Comparison of ENCODE assay signal across 25 mouse cellular contexts in genomic region chr6:99217846-99218245, GRCm38 (mm10).
A peak's percentile ranks its signal among the peaks of the same experiment; 100 is the strongest.
DNase-seq lines count a peak whose midpoint lies in the region; ATAC-seq and TF ChIP-seq lines count a peak whose summit lies in the region.
"Had no signal": no experiment of that assay in that cellular context is flagged by ENCODE, and none has a peak within 500 bp of the region (broad histone marks: within the 10 kb centered on the region; RNA-seq: fewer than 3 reads in every experiment).

No protein-coding gene starts in this region.

- H3K4me3 ChIP-seq in embryonic fibroblast, embryonic 13.5 days (ENCODE audit: insufficient read depth, low read length), result no peak overlapping the region
- H3K4me3 ChIP-seq in stomach, embryonic 15.5 days (replicated peaks), result no peak overlapping the region
- H3K4me3 ChIP-seq: embryonic facial prominence, embryonic 13.5 days; erythroblast, embryonic 14.5 days; heart, embryonic 15.5 days; limb, embryonic 12.5 days; liver, embryonic 15.5 days; lung, embryonic 15.5 days; megakaryocyte, embryonic 14.5 days; neural tube, embryonic 15.5 days had no signal

- H3K9me3 ChIP-seq in stomach, embryonic 15.5 days, result no peaks in the 10 kb centered on the region
- H3K9me3 ChIP-seq: embryonic facial prominence, embryonic 13.5 days; heart, embryonic 15.5 days; limb, embryonic 12.5 days; liver, embryonic 15.5 days; lung, embryonic 15.5 days; megakaryocyte, embryonic 14.5 days; neural tube, embryonic 15.5 days had no signal

- H3K27me3 ChIP-seq in stomach, embryonic 15.5 days (replicated peaks), result no peaks in the 10 kb centered on the region
- H3K27me3 ChIP-seq: embryonic facial prominence, embryonic 13.5 days; heart, embryonic 15.5 days; limb, embryonic 12.5 days; liver, embryonic 15.5 days; lung, embryonic 15.5 days; megakaryocyte, embryonic 14.5 days; neural tube, embryonic 15.5 days had no signal

- no peaks in the 10 kb centered on the region for H3K36me3 ChIP-seq in stomach, embryonic 15.5 days
- H3K36me3 ChIP-seq: embryonic facial prominence, embryonic 13.5 days; heart, embryonic 15.5 days; limb, embryonic 12.5 days; liver, embryonic 15.5 days; lung, embryonic 15.5 days; neural tube, embryonic 15.5 days had no signal

- 0 out of 2 replicates have a peak, but pooled peaks have one; percentile 31 for ATAC-seq in stomach, embryonic 15.5 days (ENCODE audit: insufficient read depth, low FRiP score, low read depth)
- ATAC-seq: forebrain, embryonic 16.5 days; hindbrain, embryonic 16.5 days had no signal

- H3K4me2 ChIP-seq in stomach, embryonic 15.5 days, result no peak overlapping the region
- H3K4me2 ChIP-seq: embryonic facial prominence, embryonic 13.5 days; heart, embryonic 15.5 days; limb, embryonic 12.5 days; liver, embryonic 15.5 days; lung, embryonic 15.5 days; neural tube, embryonic 15.5 days had no signal

- intact Hi-C loops in left cerebral cortex, postnatal 36 days (cut with DNase I), result no loop called here

- DNase-seq in 3134 (ENCODE audit: extremely low read depth, insufficient read length, low spot score) (peak; percentile 47), 3T3-L1 (ENCODE audit: low read depth, low spot score) (peak; percentile 80)
- no peak for DNase-seq in layer of hippocampus, adult 11-12 months (ENCODE audit: low spot score)
- no peak for DNase-seq in cerebellum, adult 11 months
- no peak for DNase-seq in left cerebral cortex, postnatal 36 days (ENCODE audit: low spot score in 2 of 2)
- DNase-seq: adrenal gland, adult 8-10 months; cerebellum, adult 9-10 months; kidney, adult 9 months; kidney, postnatal 10 days; lung, postnatal 36 days; midbrain, embryonic 14.5 days; right cerebral cortex, postnatal 25 days; spleen, adult 18-20 months had no signal

- no peak overlapping the region for H3K9ac ChIP-seq in stomach, embryonic 15.5 days
- H3K9ac ChIP-seq: embryonic facial prominence, embryonic 13.5 days; heart, embryonic 15.5 days; limb, embryonic 12.5 days; liver, embryonic 15.5 days; lung, embryonic 15.5 days; neural tube, embryonic 15.5 days had no signal

- 63% methylated on average over 2 of the region's 2 CpGs for WGBS in stomach, embryonic 15.5 days

- H3K4me1 ChIP-seq in embryonic fibroblast, embryonic 13.5 days (ENCODE audit: control insufficient read depth, insufficient read depth, low read length), result peaks cover 19% of the 10 kb centered on the region
- H3K4me1 ChIP-seq in stomach, embryonic 15.5 days, result no peaks in the 10 kb centered on the region
- H3K4me1 ChIP-seq: embryonic facial prominence, embryonic 13.5 days; heart, embryonic 15.5 days; limb, embryonic 12.5 days; liver, embryonic 15.5 days; lung, embryonic 15.5 days; neural tube, embryonic 15.5 days had no signal

- TF ChIP-seq CTCF in embryonic fibroblast, embryonic 13.5 days (IDR thresholded peaks at IDR 0.05; ENCODE audit: borderline replicate concordance, insufficient read depth, low read length), result no peak

- peak overlapping the region; percentile 62 for H3K27ac ChIP-seq in embryonic fibroblast, embryonic 13.5 days (ENCODE audit: insufficient read depth, low read length)
- no peak overlapping the region for H3K27ac ChIP-seq in stomach, embryonic 15.5 days
- H3K27ac ChIP-seq: embryonic facial prominence, embryonic 13.5 days; heart, embryonic 15.5 days; limb, embryonic 12.5 days; liver, embryonic 15.5 days; lung, embryonic 15.5 days; neural tube, embryonic 15.5 days had no signal

- no peak for TF ChIP-seq POLR2A in embryonic fibroblast, embryonic 13.5 days (IDR thresholded peaks at IDR 0.05; ENCODE audit: low read depth, low read length)

Comparison
In these comparisons a context has a peak if more than half of its experiments do, and no peak if none do; other contexts are left out.
1. DNase-seq: peak in 3134 (single experiment) and 3T3-L1 (single experiment); none in layer of hippocampus, adult 11-12 months (single experiment), cerebellum, adult 11 months (single experiment) and left cerebral cortex, postnatal 36 days (0 of 2).